Mouse (Mus musculus): ENCODE measurements at regions not wholly inside any gene's neighbourhood (a gene's known extent, or its start where the extent isn't known, plus 50 kb on each side); places are given as distances from the start of the nearest gene placed in this dataset.
A peak's percentile ranks its signal among the peaks of the same experiment; 100 is the strongest.

GRCm38 (mm10) chr6:59498079-59498478 lies 72.0 kb upstream of the Gprin3 start:
- no peak for TF ChIP-seq POLR2A (IDR thresholded peaks at IDR 0.05; ENCODE audit: borderline replicate concordance, extremely low read depth, insufficient read depth, insufficient read length, poor library complexity, severe bottlenecking)
- peak; percentile 79; the same call in 1 of the 2 replicates for TF ChIP-seq CTCF (IDR thresholded peaks at IDR 0.05; ENCODE audit: borderline replicate concordance, extremely low read depth, insufficient read depth, insufficient read length)

Measured in brain, embryonic 14.5 days (tissue).